Mouse (Mus musculus) embryonic fibroblast, embryonic 13.5 days (primary cell): Measurements from ENCODE around the gene Ush2a. TPM values are rescaled to one million over a fixed set of nuclear protein-coding genes. Genes with fewer than 3 reads are reported as not detected.

Source experiments
- H3K27ac ChIP-seq: 2 replicates; pipeline ENCODE4 v1.5.1; 2012; ENCODE audit warnings: low read length, control low read depth, inconsistent platforms; ENCODE audit not compliant: insufficient read depth
- H3K4me1 ChIP-seq: 2 replicates; pipeline ENCODE4 v1.6.1; 2011; ENCODE audit warnings: low read length; ENCODE audit not compliant: control insufficient read depth, insufficient read depth
- H3K4me3 ChIP-seq: 2 replicates; pipeline ENCODE4 v1.5.1; 2011; ENCODE audit warnings: mild to moderate bottlenecking, control low read depth, low read length; ENCODE audit not compliant: insufficient read depth
- CTCF ChIP-seq: IDR thresholded peaks from 2 replicates; pipeline ENCODE4 v1.5.1; 2011; ENCODE audit warnings: mild to moderate bottlenecking, control low read depth, low read length, moderate library complexity, borderline replicate concordance; ENCODE audit not compliant: insufficient read depth
- POLR2A ChIP-seq: IDR thresholded peaks from 2 replicates; pipeline ENCODE4 v1.6.1; 2011; ENCODE audit warnings: low read depth, mild to moderate bottlenecking, control low read depth, low read length, moderate library complexity
- polyA plus RNA-seq: library from polyadenylated mRNA; stranded (reverse); fragments of >200 nt; gene quantifications from 2 replicates; pipeline ENCODE4 v1.2.4, GENCODE M21; 2011; ENCODE audit warnings: low read depth; ENCODE audit not compliant: missing spikeins, insufficient read length

Ush2a gene
- polyA plus RNA-seq, 1 experiment = not detected

DNA sequence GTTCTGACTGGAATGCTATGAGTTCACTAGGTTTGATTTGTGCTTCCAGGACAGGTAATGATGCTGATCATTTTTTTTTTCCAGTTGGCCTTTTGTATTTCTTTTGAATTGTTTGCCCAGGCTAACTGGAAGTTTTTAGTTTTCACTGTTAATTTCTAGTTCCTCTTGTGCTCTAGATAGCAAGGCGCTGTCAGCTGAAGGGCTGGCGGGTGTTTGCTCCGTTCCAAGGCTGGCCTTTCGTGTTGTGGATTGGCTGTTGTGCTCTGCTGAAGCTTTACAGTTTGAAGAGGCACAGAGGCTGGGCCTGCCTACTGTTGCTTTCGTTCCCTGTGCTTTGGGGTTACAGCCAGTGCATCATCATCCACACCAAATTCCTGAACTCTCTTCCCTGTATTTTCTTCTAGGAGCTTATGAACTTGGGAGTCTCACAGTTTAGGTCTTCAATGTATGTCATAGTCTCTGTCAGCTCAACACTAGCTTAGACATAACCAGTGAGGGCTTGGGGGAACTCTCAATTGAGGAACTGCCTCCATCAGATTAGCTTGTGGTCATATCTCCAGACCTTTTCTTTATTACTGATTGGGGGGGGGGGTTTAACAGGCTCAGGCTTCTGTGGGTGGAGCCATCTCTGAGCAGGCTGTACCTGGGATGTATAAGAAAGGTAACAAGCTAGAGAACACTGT, 575.9 kb downstream of the Ush2a start:
- TF ChIP-seq POLR2A (no peak), CTCF (no peak)
- Histone ChIP-seq H3K4me3 (no peak overlapping the region), H3K27ac (no peak overlapping the region), H3K4me1 (no peaks in the 10 kb centered on the region)

GRCm38 (mm10) chr1:188847242-188847641, 585.4 kb downstream of the Ush2a start:
- Histone ChIP-seq H3K27ac (no peak overlapping the region), H3K4me3 (no peak overlapping the region), H3K4me1 (no peaks in the 10 kb centered on the region)
- no peak for TF ChIP-seq POLR2A
- TF ChIP-seq CTCF = peak; percentile 13; the same call in 1 of the 2 replicates

GRCm38 (mm10) chr1:188852776-188853175, 591.0 kb downstream of the Ush2a start:
- TF ChIP-seq POLR2A = no peak
- Histone ChIP-seq H3K4me3 (no peak overlapping the region), H3K27ac (no peak overlapping the region), H3K4me1 (no peaks in the 10 kb centered on the region)

GRCm38 (mm10) chr1:188854240-188854639, 592.4 kb downstream of the Ush2a start:
- no peaks in the 10 kb centered on the region for H3K4me1 ChIP-seq
- TF ChIP-seq CTCF (no peak), POLR2A (no peak)
- no peak overlapping the region for H3K4me3 ChIP-seq
- no peak overlapping the region for H3K27ac ChIP-seq

DNA sequence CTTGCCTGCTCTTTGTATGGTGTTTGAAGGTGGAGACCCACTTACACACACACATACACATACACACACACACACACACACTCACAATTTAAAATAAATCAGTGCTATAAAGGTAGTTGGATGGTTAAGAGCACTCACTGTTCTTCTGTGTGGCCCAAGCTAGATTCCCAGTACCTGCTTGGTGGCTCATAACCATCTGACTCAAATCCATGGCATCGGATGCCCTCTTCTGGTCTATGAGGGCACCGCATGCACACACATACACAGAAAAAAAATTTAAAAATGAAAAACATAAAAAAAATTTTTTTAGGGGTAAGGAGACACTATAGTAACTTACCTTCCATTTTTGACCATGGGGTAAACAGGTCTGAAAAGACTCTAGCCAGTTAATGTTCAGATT, 593.2 kb downstream of the Ush2a start:
- H3K4me3 ChIP-seq = no peak overlapping the region
- no peak overlapping the region for H3K27ac ChIP-seq
- no peak for TF ChIP-seq POLR2A
- TF ChIP-seq CTCF = no peak
- H3K4me1 ChIP-seq = no peaks in the 10 kb centered on the region

DNA sequence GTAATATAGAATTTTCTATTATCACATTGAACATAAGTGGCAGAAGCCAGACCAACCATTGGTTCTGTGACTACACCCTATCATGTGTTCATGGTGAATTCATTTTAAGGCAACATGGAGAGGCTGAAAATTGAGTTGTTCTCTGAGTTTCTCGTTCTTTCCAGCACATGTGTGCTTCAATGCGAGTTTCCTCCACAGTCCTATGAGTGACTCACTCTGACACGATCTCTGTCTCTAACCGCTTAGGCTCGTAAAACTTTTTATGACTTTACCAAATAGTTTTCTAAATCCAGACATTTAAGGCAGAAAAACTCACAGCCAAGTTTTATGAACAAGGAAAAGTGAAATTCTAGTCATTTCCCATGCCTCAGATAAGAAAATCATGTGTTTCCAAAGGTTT, 597.9 kb downstream of the Ush2a start:
- H3K27ac ChIP-seq = peak overlapping the region; percentile 80; the same call in 1 of the 2 replicates
- no peak overlapping the region for H3K4me3 ChIP-seq
- no peaks in the 10 kb centered on the region for H3K4me1 ChIP-seq
- TF ChIP-seq CTCF = no peak
- TF ChIP-seq POLR2A = no peak

- H3K4me1 ChIP-seq = no peaks in the 10 kb centered on the region
- TF ChIP-seq CTCF = no peak
- H3K27ac ChIP-seq = no peak overlapping the region
- H3K4me3 ChIP-seq = no peak overlapping the region
Measured at GRCm38 (mm10) chr1:188865881-188866280, 604.1 kb downstream of the Ush2a start.

DNA sequence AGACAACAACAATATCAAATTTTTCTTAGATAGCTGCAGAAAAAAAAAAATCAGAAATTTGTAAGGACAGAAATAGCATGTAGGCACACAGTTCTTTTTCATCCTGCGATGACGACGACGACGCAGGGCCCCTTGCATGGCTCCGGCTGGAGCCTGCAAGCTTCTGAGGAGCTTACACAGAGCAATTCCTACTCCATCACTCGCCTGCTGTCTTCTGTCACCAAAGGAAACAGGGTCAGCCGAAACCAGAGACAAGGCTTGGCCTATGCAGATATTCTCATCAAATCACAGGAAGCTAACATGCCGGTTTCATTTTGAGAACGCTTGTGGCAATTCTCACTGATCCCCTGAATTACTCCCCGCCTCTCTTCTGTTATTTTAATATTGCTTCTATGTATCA, 604.7 kb downstream of the Ush2a start:
- Histone ChIP-seq H3K4me1 (no peaks in the 10 kb centered on the region), H3K4me3 (no peak overlapping the region), H3K27ac (no peak overlapping the region)
- TF ChIP-seq CTCF (no peak), POLR2A (no peak)

- Histone ChIP-seq H3K4me3 (no peak overlapping the region), H3K4me1 (no peaks in the 10 kb centered on the region), H3K27ac (no peak overlapping the region)
- TF ChIP-seq POLR2A = no peak
- TF ChIP-seq CTCF = no peak
Measured at GRCm38 (mm10) chr1:188878531-188879055, 616.8 kb downstream of the Ush2a start.

- no peak overlapping the region for H3K4me3 ChIP-seq
- no peaks in the 10 kb centered on the region for H3K4me1 ChIP-seq
- no peak overlapping the region for H3K27ac ChIP-seq
- TF ChIP-seq POLR2A = no peak
- no peak for TF ChIP-seq CTCF
Measured at GRCm38 (mm10) chr1:188896906-188897551, 635.2 kb downstream of the Ush2a start.

- TF ChIP-seq CTCF (no peak), POLR2A (no peak)
- no peak overlapping the region for H3K27ac ChIP-seq
- no peak overlapping the region for H3K4me3 ChIP-seq
- no peaks in the 10 kb centered on the region for H3K4me1 ChIP-seq
Measured at GRCm38 (mm10) chr1:188904091-188904490, 642.3 kb downstream of the Ush2a start.
